Mouse (Mus musculus) heart, adult 2 months (tissue): ENCODE data around the gene Lrmp.

ENCODE experiments used
- EP300 ChIP-seq: fragments of 200-500 bp; IDR thresholded peaks from 2 replicates; pipeline ENCODE4 v1.6.1; 2011; ENCODE audit warnings: low read depth, low read length, control low read depth; ENCODE audit not compliant: insufficient read depth
- POLR2A ChIP-seq: fragments of 200-500 bp; IDR thresholded peaks from 2 replicates; pipeline ENCODE4 v1.6.1; 2011; ENCODE audit warnings: mild to moderate bottlenecking, low read depth, low read length, control low read depth; ENCODE audit not compliant: insufficient read depth

DNA sequence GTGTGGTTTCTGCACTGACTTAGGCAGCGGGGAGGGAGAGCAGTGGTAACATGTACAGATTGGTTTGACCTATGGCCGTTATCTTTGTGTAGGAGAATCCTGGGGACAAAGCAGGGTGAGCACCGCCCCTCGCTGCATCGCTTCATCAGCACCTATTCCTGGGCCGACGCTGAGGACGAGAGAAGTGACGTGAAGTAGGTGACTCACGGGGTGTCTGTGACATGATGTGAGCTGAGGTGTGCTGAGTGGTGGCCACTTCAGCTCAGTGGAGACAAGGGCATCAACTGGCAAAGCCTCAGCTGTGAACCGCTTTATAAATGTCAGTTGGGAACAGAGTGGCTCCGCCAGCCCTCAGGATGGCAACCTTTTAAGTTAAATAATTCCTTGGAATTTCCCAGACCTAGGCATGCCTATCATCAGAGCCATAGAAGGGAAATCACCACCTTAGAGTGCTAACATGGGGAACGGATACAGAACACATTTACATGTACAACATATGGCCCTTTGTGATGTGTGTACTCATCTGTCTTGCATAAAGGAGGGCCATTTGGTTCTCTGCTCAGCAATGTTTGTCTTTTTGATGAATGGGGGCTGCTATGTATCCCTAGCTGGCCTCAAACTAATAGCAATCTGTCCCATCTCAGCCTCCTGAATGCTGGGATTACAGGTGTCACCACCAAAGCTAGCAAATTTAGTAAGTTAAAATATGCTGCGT, 56.6 kb downstream of the Lrmp start:
- TF ChIP-seq POLR2A (no peak), EP300 (no peak)
